Mouse (Mus musculus): ENCODE measurements around the gene Ptpn20. TPM values are rescaled to one million over a fixed set of nuclear protein-coding genes. Genes with fewer than 3 reads are reported as not detected.

Gene Ptpn20
- polyA plus RNA-seq, 1 experiment, result 49.3 TPM

DNA sequence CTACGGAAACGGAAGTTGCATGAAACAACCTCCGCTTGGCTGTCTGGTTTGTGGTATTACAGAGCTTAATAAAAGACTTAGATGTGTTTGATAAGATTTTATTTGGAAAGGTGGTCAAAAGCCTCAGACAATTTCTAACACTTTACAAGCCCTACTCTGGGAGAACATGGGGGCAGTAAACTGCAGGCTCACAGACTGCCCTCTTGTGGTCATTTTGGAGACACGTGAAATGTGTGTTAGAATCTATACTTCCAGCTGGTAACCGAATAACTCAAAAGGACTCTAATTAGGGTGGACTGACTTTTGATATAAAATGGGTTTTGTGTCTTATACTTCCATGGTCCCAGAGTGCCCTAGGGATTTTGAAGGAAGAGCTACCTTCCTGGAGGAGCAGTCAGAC, 50.4 kb downstream of the Ptpn20 start:
- no peaks in the 10 kb centered on the region for H3K27me3 ChIP-seq (ENCODE audit: control insufficient read depth, insufficient read depth, low read length)
- H3K4me3 ChIP-seq (ENCODE audit: control insufficient read depth, low read depth, low read length), result no peak overlapping the region
- TF ChIP-seq POLR2A (IDR thresholded peaks at IDR 0.05; ENCODE audit: control insufficient read depth, low read depth, low read length), result no peak
- TF ChIP-seq CTCF (IDR thresholded peaks at IDR 0.05; ENCODE audit: control insufficient read depth, insufficient read depth, insufficient replicate concordance, low read depth, low read length), result no peak
- H3K4me1 ChIP-seq (ENCODE audit: control insufficient read depth, insufficient read depth, low read length), result no peaks in the 10 kb centered on the region
- 0 out of 2 replicates have a peak, but pooled peaks cover 2% of the 10 kb centered on the region for H3K36me3 ChIP-seq (ENCODE audit: control insufficient read depth, insufficient read depth, low read length)
- no peak overlapping the region for H3K27ac ChIP-seq (ENCODE audit: control insufficient read depth, insufficient read depth, low read depth, low read length)

DNA sequence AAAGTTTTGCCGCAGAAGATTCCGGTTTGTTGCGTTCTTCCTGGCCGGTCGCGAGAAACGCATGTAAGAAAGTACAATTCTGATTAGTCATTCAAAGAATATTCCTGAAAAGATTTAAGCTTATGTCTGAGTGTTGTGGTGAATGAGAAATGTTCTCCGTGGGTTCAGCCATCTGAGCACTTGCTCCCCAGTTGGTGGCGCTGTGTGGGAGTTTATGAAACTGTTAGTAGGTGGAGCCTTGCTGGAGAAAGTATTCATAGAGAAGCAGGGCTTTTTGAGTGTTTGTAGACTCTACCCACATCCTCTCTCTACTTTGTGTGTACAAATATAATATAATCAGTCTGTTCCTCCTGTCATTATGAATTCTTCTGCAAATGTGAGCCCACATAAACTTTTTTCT, 61.7 kb downstream of the Ptpn20 start:
- H3K4me1 ChIP-seq (ENCODE audit: control insufficient read depth, insufficient read depth, low read length), result no peaks in the 10 kb centered on the region
- no peaks in the 10 kb centered on the region for H3K27me3 ChIP-seq (ENCODE audit: control insufficient read depth, insufficient read depth, low read length)
- TF ChIP-seq POLR2A (IDR thresholded peaks at IDR 0.05; ENCODE audit: control insufficient read depth, low read depth, low read length) (no peak), CTCF (IDR thresholded peaks at IDR 0.05; ENCODE audit: control insufficient read depth, insufficient read depth, insufficient replicate concordance, low read depth, low read length) (no peak)
- no peak overlapping the region for H3K27ac ChIP-seq (ENCODE audit: control insufficient read depth, insufficient read depth, low read depth, low read length)
- no peaks in the 10 kb centered on the region for H3K36me3 ChIP-seq (ENCODE audit: control insufficient read depth, insufficient read depth, low read length)
- no peak overlapping the region for H3K4me3 ChIP-seq (ENCODE audit: control insufficient read depth, low read depth, low read length)

DNA sequence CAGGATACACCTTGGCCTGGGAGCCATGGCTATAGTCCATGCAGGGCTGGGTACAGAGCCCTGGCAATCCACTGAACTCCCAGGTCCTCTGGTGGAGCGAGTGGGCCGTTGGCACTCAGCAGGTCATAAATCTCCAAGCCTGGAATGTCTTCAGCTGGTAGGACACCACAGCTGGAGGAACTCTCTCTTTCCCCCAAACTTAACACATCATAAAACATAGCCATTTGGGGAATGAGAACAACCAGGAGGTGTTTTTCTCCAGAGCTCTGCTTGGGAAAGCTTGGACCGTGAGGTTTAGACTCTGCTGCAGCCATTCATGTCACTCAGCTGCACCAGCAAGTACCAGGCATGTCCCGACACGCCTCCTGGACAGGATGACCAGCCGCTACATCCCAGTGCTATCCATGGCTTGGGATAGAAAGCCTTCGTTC, 68.5 kb downstream of the Ptpn20 start:
- TF ChIP-seq POLR2A (IDR thresholded peaks at IDR 0.05; ENCODE audit: control insufficient read depth, low read depth, low read length) (no peak), CTCF (IDR thresholded peaks at IDR 0.05; ENCODE audit: control insufficient read depth, insufficient read depth, insufficient replicate concordance, low read depth, low read length) (no peak)
- H3K36me3 ChIP-seq (ENCODE audit: control insufficient read depth, insufficient read depth, low read length), result no peaks in the 10 kb centered on the region
- H3K4me3 ChIP-seq (ENCODE audit: control insufficient read depth, low read depth, low read length), result no peak overlapping the region
- no peaks in the 10 kb centered on the region for H3K4me1 ChIP-seq (ENCODE audit: control insufficient read depth, insufficient read depth, low read length)
- H3K27me3 ChIP-seq (ENCODE audit: control insufficient read depth, insufficient read depth, low read length), result no peaks in the 10 kb centered on the region
- H3K27ac ChIP-seq (ENCODE audit: control insufficient read depth, insufficient read depth, low read depth, low read length), result no peak overlapping the region

DNA sequence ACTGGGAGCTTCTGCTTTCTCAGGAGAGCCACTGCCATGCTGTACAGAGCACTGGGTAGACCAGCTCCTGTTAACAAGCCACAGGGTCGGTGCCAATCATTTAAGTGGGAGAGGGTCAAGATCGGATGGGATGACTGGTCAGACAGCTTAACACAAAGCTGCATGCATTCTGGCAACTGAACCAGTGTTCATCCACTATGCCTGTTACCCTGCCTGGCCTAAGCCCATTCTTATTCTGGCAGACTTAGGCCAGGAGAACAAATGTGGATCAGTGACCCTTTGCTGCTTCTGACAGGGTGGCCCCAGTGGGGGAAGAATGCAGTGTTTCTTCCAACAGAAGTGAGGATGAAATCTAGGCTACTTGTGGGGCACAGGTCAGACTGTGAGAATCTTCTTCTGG, 69.3 kb downstream of the Ptpn20 start:
- H3K4me1 ChIP-seq (ENCODE audit: control insufficient read depth, insufficient read depth, low read length), result no peaks in the 10 kb centered on the region
- no peak for TF ChIP-seq POLR2A (IDR thresholded peaks at IDR 0.05; ENCODE audit: control insufficient read depth, low read depth, low read length)
- TF ChIP-seq CTCF (IDR thresholded peaks at IDR 0.05; ENCODE audit: control insufficient read depth, insufficient read depth, insufficient replicate concordance, low read depth, low read length), result no peak
- no peak overlapping the region for H3K4me3 ChIP-seq (ENCODE audit: control insufficient read depth, low read depth, low read length)
- H3K36me3 ChIP-seq (ENCODE audit: control insufficient read depth, insufficient read depth, low read length), result no peaks in the 10 kb centered on the region
- H3K27ac ChIP-seq (ENCODE audit: control insufficient read depth, insufficient read depth, low read depth, low read length), result no peak overlapping the region
- no peaks in the 10 kb centered on the region for H3K27me3 ChIP-seq (ENCODE audit: control insufficient read depth, insufficient read depth, low read length)

DNA sequence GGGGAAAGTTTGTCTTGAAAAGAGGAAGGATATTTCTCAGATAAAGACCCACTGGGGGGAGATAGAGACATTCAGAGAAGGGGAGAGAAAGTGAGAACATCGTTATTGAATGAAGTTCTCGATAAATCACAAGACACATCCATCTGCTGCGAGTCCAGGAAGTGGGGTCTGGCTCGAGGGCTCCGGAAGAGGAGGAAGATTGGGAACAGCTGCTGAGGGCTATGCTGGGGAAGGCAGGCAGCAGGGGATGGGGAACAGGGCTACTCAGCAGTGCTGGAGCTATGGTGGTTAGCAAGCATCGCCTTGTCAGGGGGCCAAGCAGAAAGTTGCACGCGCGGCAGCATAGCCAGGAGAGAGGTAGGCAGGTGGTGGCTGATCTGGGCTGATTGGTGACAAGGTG, 73.1 kb downstream of the Ptpn20 start:
- no peak overlapping the region for H3K4me3 ChIP-seq (ENCODE audit: control insufficient read depth, low read depth, low read length)
- TF ChIP-seq POLR2A (IDR thresholded peaks at IDR 0.05; ENCODE audit: control insufficient read depth, low read depth, low read length) (no peak), CTCF (IDR thresholded peaks at IDR 0.05; ENCODE audit: control insufficient read depth, insufficient read depth, insufficient replicate concordance, low read depth, low read length) (no peak)
- no peaks in the 10 kb centered on the region for H3K27me3 ChIP-seq (ENCODE audit: control insufficient read depth, insufficient read depth, low read length)
- no peaks in the 10 kb centered on the region for H3K36me3 ChIP-seq (ENCODE audit: control insufficient read depth, insufficient read depth, low read length)
- H3K4me1 ChIP-seq (ENCODE audit: control insufficient read depth, insufficient read depth, low read length), result no peaks in the 10 kb centered on the region
- no peak overlapping the region for H3K27ac ChIP-seq (ENCODE audit: control insufficient read depth, insufficient read depth, low read depth, low read length)

DNA sequence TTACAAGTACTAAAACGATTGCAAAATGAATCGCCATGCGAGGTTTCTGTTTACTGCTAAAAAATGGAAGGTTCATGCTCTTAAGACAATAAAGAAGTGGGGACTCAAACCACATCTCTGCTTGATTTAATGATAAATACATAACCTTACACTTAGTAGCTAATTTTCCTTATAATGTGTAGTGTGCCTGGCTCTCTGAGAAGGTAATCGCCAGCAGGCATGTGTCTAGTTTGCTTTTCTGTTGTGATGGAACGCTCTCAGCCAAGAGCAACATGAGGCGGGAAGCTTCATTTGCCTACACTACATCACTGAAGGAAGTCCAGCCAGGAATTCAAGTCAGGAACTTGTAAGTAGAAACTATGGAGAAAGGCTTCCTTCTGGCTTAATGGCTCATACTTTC, 77.3 kb downstream of the Ptpn20 start:
- no peak for TF ChIP-seq CTCF (IDR thresholded peaks at IDR 0.05; ENCODE audit: control insufficient read depth, insufficient read depth, insufficient replicate concordance, low read depth, low read length)
- no peak for TF ChIP-seq POLR2A (IDR thresholded peaks at IDR 0.05; ENCODE audit: control insufficient read depth, low read depth, low read length)
- Histone ChIP-seq H3K27ac (ENCODE audit: control insufficient read depth, insufficient read depth, low read depth, low read length) (no peak overlapping the region), H3K27me3 (ENCODE audit: control insufficient read depth, insufficient read depth, low read length) (no peaks in the 10 kb centered on the region), H3K4me1 (ENCODE audit: control insufficient read depth, insufficient read depth, low read length) (no peaks in the 10 kb centered on the region), H3K4me3 (ENCODE audit: control insufficient read depth, low read depth, low read length) (no peak overlapping the region), H3K36me3 (ENCODE audit: control insufficient read depth, insufficient read depth, low read length) (no peaks in the 10 kb centered on the region)

DNA sequence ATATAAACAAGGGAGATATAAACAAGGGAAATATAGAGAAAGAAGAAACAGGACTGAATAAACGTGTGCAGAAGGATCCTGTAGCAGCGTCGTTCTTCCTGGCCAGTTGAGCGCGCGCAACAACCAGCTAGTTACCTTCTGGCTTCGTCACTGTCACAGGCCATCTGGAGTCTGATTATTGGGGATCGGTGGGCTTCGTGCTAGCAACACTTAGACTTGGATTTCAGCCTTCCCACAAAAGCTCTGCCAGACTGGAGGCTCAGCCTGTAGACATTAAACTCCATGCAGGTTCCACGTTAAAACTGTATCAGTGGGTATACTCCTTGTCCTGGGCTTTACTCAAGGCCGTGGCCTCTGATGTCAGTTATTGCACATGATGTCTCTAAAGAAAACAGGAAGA, 80.9 kb downstream of the Ptpn20 start:
- Histone ChIP-seq H3K4me1 (ENCODE audit: control insufficient read depth, insufficient read depth, low read length) (no peaks in the 10 kb centered on the region), H3K4me3 (ENCODE audit: control insufficient read depth, low read depth, low read length) (no peak overlapping the region), H3K27ac (ENCODE audit: control insufficient read depth, insufficient read depth, low read depth, low read length) (no peak overlapping the region), H3K36me3 (ENCODE audit: control insufficient read depth, insufficient read depth, low read length) (no peaks in the 10 kb centered on the region), H3K27me3 (ENCODE audit: control insufficient read depth, insufficient read depth, low read length) (no peaks in the 10 kb centered on the region)
- TF ChIP-seq POLR2A (IDR thresholded peaks at IDR 0.05; ENCODE audit: control insufficient read depth, low read depth, low read length) (no peak), CTCF (IDR thresholded peaks at IDR 0.05; ENCODE audit: control insufficient read depth, insufficient read depth, insufficient replicate concordance, low read depth, low read length) (no peak)
